Mouse (Mus musculus) T-cell, adult 2 months (primary cell): ENCODE measurements around the gene Nap1l3.

ENCODE experiments used
- DNase-seq: peaks from one replicate; pipeline ENCODE4 v3.0.0; 2022; ENCODE audit warnings: low spot score

The Nap1l3 gene

GRCm38 (mm10) chrX:122396781-122397581, at the start of gene Nap1l3:
TSS of gene Nap1l3 (minus strand) at chrX:122397401.
- DNase-seq = peak; percentile 0

DNA sequence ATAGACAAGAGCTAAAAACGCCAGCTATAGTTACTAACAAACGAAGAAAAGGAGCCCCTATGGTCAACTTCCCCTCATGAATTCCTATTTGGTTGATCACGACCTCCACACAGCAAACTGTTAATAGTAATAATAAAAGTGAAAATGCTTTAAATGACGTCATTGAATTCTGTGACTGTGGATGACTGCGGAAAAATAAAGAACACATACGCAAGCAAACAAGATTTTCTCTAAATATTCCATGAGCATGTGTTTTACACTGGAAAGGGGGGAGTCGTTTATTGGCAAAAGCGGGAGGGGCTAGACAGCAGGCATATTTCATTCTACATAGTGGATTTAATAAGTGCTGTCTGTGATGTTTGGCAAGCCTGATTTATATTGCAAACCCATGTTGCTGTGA, 451 bp upstream of the Nap1l3 start:
- no peak for DNase-seq
